In genomic region chr16:52597181-52597580, GRCm38 (mm10) we compare ENCODE assay signal across 15 mouse cellular contexts.
"Had no signal": no experiment of that assay in that cellular context is flagged by ENCODE, and none has a peak within 500 bp of the region (broad histone marks: within the 10 kb centered on the region; RNA-seq: fewer than 3 reads in every experiment).

No protein-coding gene starts in this region.

- H3K4me1 ChIP-seq: limb, embryonic 12.5 days; liver, embryonic 13.5 days; lung, embryonic 15.5 days; midbrain, embryonic 13.5 days; stomach, embryonic 15.5 days had no signal

- H3K4me3 ChIP-seq: limb, embryonic 12.5 days; liver, embryonic 13.5 days; lung, embryonic 15.5 days; midbrain, embryonic 13.5 days; stomach, embryonic 15.5 days had no signal

- H3K4me2 ChIP-seq: limb, embryonic 12.5 days; liver, embryonic 13.5 days; lung, embryonic 15.5 days; midbrain, embryonic 13.5 days; stomach, embryonic 15.5 days had no signal

- DNase-seq: kidney, adult 8-10 months; kidney, postnatal 25 days; liver; liver, embryonic 13.5 days; liver, postnatal 0 days; lung, postnatal 14 days; right cerebral cortex, postnatal 14 days; thymus, adult 2 months; thymus, postnatal 25 days had no signal

- H3K27ac ChIP-seq: limb, embryonic 12.5 days; liver, embryonic 13.5 days; lung, embryonic 15.5 days; macrophage; midbrain, embryonic 13.5 days; stomach, embryonic 15.5 days had no signal

- H3K36me3 ChIP-seq: limb, embryonic 12.5 days; liver, embryonic 13.5 days; lung, embryonic 15.5 days; midbrain, embryonic 13.5 days; stomach, embryonic 15.5 days had no signal

- H3K9ac ChIP-seq: limb, embryonic 12.5 days; liver, embryonic 13.5 days; liver, postnatal 0 days; lung, embryonic 15.5 days; midbrain, embryonic 13.5 days; stomach, embryonic 15.5 days had no signal

- H3K27me3 ChIP-seq: limb, embryonic 12.5 days; liver, embryonic 13.5 days; lung, embryonic 15.5 days; midbrain, embryonic 13.5 days; stomach, embryonic 15.5 days had no signal

- H3K9me3 ChIP-seq: limb, embryonic 12.5 days; liver, embryonic 13.5 days; lung, embryonic 15.5 days; midbrain, embryonic 13.5 days; stomach, embryonic 15.5 days had no signal

- ATAC-seq: intestine, embryonic 16.5 days; liver, postnatal 0 days had no signal
